Mouse (Mus musculus) R1 (cell line): Measurements from ENCODE around the gene Smim24.

Source experiments
- DNase-seq: peaks from one replicate; pipeline ENCODE4 v3.0.0-alpha.2; 2018; ENCODE audit warnings: low read depth, low spot score

Gene Smim24

GRCm38 (mm10) chr10:81433541-81434289, 40.9 kb downstream of the Smim24 start:
- peak; percentile 14 for DNase-seq

- DNase-seq = peak; percentile 67
These were observed 41.8 kb downstream of the Smim24 start for GRCm38 (mm10) chr10:81434361-81435263.

GRCm38 (mm10) chr10:81435436-81435835, 42.6 kb downstream of the Smim24 start:
- no peak for DNase-seq

- DNase-seq = no peak
These were observed 48.2 kb downstream of the Smim24 start for GRCm38 (mm10) chr10:81441019-81441418.
